Mouse (Mus musculus) liver, embryonic 12.5 days (tissue): Measurements from ENCODE around the gene Gm10024. TPM values are rescaled to one million over a fixed set of nuclear protein-coding genes. Genes with fewer than 3 reads are reported as not detected.
"Not testable (repeated sequence)": the region's sequence is repeated elsewhere in the genome, so short reads cannot be mapped to it uniquely, and the experiment has no call there.

Experiments used
- ATAC-seq: fragments of 200-750 bp; cut with Nextera tagmentation; 2 replicates; pipeline ENCODE4 v1.8.0; 2017; ENCODE audit warnings: moderate number of reproducible peaks, mild to moderate bottlenecking, moderate library complexity
- H3K27ac ChIP-seq: fragments of 300-500 bp; sonication (generic); 2 replicates; pipeline ENCODE4 v1.5.1; 2016; ENCODE audit warnings: mild to moderate bottlenecking
- H3K27me3 ChIP-seq: fragments of 300-500 bp; sonication (generic); replicated peaks from 2 replicates; pipeline ENCODE4 v1.6.1; 2016; ENCODE audit warnings: mild to moderate bottlenecking, moderate library complexity
- H3K36me3 ChIP-seq: fragments of 300-500 bp; sonication (generic); 2 replicates; pipeline ENCODE4 v1.6.1; 2016; ENCODE audit warnings: mild to moderate bottlenecking, moderate library complexity
- H3K4me1 ChIP-seq: fragments of 300-500 bp; sonication (generic); 2 replicates; pipeline ENCODE4 v1.6.1; 2016
- H3K4me2 ChIP-seq: fragments of 300-500 bp; sonication (generic); 2 replicates; pipeline ENCODE4 v1.6.1; 2016; ENCODE audit warnings: mild to moderate bottlenecking, moderate library complexity
- H3K4me3 ChIP-seq: fragments of 300-500 bp; sonication (generic); 2 replicates; pipeline ENCODE4 v1.5.1; 2016; ENCODE audit warnings: mild to moderate bottlenecking, moderate library complexity
- H3K9ac ChIP-seq: fragments of 300-500 bp; sonication (generic); 2 replicates; pipeline ENCODE4 v1.6.1; 2016; ENCODE audit warnings: mild to moderate bottlenecking, moderate library complexity
- H3K9me3 ChIP-seq: fragments of 300-500 bp; sonication (generic); replicated peaks from 2 replicates; pipeline ENCODE4 v1.6.1; 2016; ENCODE audit warnings: mild to moderate bottlenecking, moderate library complexity
- WGBS: fragments of 180-500 bp; shearing (Covaris S2); methylation state at CpG from one replicate; pipeline ENCODE4 v1.1.7; 2016; ENCODE audit not compliant: insufficient replicate concordance; 5-methylcytosine and 5-hydroxymethylcytosine counted together
- polyA plus RNA-seq: library from polyadenylated mRNA; unstranded; fragments of >200 nt; fragmentation: Nextera tagmentation; extraction: Ambion mirVana; gene quantifications from 2 replicates; pipeline ENCODE4 v1.2.1, GENCODE M21; 2016

Gene Gm10024
- not detected in 2 replicates for polyA plus RNA-seq

DNA sequence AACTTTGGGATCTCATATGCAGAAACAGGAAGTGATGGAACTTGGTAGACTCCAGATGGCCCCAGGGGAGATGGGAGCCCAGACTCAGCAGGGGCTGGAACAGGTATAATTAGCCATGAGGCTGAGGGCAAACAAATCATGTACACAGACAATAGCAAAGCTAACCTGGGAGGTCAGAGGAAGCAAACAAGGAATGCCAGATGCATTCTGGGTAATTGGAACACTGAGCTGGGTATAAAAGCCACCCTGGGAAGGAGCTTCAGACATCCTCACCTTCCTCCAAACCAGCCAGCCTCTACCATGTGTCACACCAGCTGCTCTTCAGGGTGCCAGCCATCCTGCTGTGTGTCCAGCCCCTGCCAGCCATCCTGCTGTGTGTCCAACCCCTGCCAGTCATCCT lies at the start of gene Gm10024:
Gene Gm10024 (plus strand): TSS at position 301 of the 400 bp plus-strand sequence.
- not testable (repeated sequence) for H3K4me2 ChIP-seq, H3K9me3 ChIP-seq, H3K9ac ChIP-seq, H3K27me3 ChIP-seq, H3K4me3 ChIP-seq, H3K27ac ChIP-seq, H3K4me1 ChIP-seq, H3K36me3 ChIP-seq, ATAC-seq

DNA sequence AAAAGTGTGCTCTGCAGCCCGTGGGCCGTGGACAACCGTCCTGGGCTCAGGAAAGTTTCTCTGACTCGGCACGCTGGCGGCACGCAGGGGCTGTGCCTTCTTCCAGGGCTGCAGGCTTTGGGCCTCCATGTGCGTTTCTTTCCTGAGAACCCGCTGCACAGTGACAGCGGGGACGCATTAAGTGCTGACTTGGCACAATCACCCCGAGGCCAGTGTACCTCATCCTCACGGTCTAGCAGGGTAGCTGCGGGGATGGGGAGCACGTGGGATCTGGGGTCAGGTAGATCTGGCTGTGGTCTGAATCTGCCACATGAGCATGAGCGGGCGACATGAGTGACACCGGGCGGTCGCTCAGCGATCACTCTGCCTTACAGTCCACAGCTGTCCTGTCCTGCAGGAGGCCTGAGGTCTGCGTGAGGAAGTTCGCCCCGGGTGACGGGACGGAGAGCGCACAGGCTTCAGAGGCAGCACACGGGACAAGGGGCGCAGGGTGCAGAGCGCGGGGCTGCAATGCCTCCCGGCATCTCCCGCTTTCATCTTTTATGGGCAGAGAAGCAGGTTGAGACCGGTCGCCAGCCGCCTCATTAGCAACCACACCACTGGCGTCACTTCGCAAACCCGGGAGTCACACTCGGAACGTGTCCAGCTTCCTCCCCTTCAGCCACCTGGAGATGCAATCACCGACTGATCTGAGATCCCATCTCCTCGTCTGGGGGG lies 47.1 kb upstream of the Gm10024 start:
- no peaks in the 10 kb centered on the region for H3K36me3 ChIP-seq
- no peak overlapping the region for H3K4me3 ChIP-seq
- 36% methylated on average over 43 of the region's 43 CpGs for WGBS
- peaks cover 49% of the 10 kb centered on the region for H3K27me3 ChIP-seq
- no peak overlapping the region for H3K27ac ChIP-seq
- no peak for ATAC-seq
- H3K9ac ChIP-seq = no peak overlapping the region
- H3K4me2 ChIP-seq = no peak overlapping the region
- no peaks in the 10 kb centered on the region for H3K9me3 ChIP-seq
- H3K4me1 ChIP-seq = no peaks in the 10 kb centered on the region

DNA sequence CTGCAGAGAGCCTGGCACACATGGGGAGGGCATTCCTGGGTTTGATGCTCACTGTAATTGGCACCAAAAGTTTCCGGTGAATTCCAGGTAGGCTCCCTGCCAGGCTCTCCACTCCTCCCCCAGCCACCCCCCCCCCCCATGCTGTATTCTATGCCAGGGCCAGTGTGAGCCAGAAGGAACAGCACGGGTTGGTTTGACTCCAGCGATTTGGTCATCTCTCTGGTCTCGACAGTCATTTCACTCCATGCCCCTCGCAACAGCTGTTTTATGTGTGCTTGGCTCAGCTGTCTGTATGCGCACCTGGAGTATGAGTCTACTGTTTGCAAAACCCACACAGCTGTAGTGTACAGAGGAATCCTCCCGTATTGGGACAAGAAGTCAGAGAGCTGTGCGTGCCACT lies 44.9 kb upstream of the Gm10024 start:
- no peaks in the 10 kb centered on the region for H3K9me3 ChIP-seq
- H3K9ac ChIP-seq = no peak overlapping the region
- peaks cover 14% of the 10 kb centered on the region for H3K4me1 ChIP-seq
- no peaks in the 10 kb centered on the region for H3K36me3 ChIP-seq
- peaks cover 49% of the 10 kb centered on the region for H3K27me3 ChIP-seq
- WGBS = 75% methylated on average over 8 of the region's 8 CpGs
- H3K4me2 ChIP-seq = no peak overlapping the region
- H3K27ac ChIP-seq = no peak overlapping the region
- H3K4me3 ChIP-seq = no peak overlapping the region
- ATAC-seq = no peak

DNA sequence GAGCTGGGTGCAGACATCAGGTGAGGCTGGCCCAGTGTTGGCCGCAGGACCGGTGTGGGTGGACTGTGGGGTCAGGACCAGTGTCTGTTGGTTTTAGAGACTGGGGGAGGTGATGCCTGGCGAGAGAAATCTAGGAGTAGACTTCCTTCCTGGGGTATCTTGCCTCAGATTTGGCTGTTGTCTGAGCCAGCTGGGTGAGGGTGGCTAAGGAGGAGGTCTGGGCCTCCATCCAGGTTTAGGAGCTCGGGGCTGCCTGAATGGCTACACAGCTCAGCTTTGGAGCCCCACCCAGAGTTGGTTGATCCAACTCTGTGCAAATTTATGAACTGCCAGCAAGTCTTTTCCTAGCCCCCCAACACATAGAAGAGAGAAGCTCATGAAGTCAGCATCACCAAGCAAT lies 43.9 kb upstream of the Gm10024 start:
- Histone ChIP-seq H3K4me3 (no peak overlapping the region), H3K4me2 (no peak overlapping the region), H3K9me3 (no peaks in the 10 kb centered on the region), H3K36me3 (no peaks in the 10 kb centered on the region), H3K4me1 (peaks cover 23% of the 10 kb centered on the region), H3K27me3 (peaks cover 48% of the 10 kb centered on the region), H3K9ac (no peak overlapping the region), H3K27ac (no peak overlapping the region)
- WGBS = 75% methylated on average over 4 of the region's 4 CpGs
- ATAC-seq = no peak

DNA sequence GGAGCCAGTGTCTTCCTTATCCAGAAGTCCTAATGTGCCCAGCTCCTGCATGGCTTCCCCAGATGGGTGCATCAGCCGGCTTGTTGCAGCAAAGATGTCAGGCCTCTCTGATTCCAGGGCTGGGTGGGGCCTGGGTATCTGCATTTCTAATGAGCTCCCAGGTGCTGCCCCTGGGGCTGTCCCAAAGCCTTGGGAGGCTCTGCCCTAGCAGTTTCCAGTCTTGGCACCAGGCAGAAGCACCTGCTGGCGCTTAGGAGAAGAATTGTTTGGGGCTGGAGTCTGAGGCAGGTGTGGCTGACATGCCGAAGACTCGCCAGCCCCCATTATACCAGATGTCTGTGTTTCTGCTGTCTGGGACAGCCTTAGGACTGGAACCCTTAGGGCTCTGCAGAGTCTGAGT lies 40.5 kb upstream of the Gm10024 start:
- H3K9me3 ChIP-seq = no peaks in the 10 kb centered on the region
- no peak overlapping the region for H3K9ac ChIP-seq
- peaks cover 40% of the 10 kb centered on the region for H3K27me3 ChIP-seq
- no peaks in the 10 kb centered on the region for H3K36me3 ChIP-seq
- no peak; the same call in 1 of the 2 replicates for ATAC-seq
- peaks cover 25% of the 10 kb centered on the region for H3K4me1 ChIP-seq
- peak overlapping the region; percentile 74 for H3K27ac ChIP-seq
- WGBS = 67% methylated on average over 4 of the region's 4 CpGs
- no peak overlapping the region for H3K4me2 ChIP-seq
- no peak overlapping the region for H3K4me3 ChIP-seq

DNA sequence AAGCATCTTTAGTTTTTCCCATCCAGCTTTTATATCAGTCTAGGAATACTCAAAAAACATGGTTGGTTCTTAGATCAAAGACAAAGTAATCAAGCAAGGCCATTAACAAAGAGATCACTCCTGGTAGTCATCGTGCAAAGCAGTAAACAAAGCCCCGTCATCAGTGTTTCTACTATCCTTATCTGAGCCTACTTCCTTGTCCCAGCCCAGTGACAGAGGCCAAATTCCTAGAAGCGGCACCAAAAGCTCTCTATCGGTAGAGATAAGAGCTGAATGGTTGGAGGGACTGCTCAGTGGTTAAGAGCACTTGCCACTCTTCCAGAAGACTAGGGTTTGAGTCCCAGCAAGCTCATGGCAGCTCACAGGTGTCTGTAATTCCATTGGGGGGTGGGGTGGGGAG lies 39.7 kb upstream of the Gm10024 start:
- Histone ChIP-seq H3K4me2 (peak overlapping the region; percentile 42), H3K4me1 (peaks cover 25% of the 10 kb centered on the region), H3K36me3 (no peaks in the 10 kb centered on the region), H3K9ac (no peak overlapping the region), H3K27me3 (peaks cover 41% of the 10 kb centered on the region), H3K4me3 (no peak overlapping the region), H3K9me3 (no peaks in the 10 kb centered on the region), H3K27ac (peak overlapping the region; percentile 74)
- 5% methylated on average over 4 of the region's 4 CpGs for WGBS
- ATAC-seq = peak; percentile 89

DNA sequence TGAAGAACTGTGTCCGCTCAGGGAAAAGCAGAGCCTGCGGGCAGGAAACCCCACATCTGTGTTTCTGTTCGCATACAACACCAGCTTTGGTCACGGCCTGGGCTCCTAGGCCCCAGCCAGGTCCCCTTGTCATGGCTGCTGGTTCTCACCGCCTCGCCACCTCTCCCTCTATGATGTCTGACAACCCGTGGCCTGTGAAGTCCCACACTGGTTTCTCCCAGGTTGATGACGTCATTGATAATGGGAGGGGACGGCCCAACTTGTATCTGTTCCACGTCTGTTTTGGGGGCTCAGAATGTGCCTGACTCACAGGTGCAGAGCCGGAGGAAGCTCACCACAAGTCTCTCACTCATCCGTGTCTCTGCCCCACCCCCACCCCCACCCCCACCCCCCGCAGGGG lies 37.5 kb upstream of the Gm10024 start:
- Histone ChIP-seq H3K36me3 (no peaks in the 10 kb centered on the region), H3K4me1 (peaks cover 30% of the 10 kb centered on the region), H3K4me3 (no peak overlapping the region), H3K4me2 (no peak overlapping the region), H3K9ac (no peak overlapping the region), H3K27me3 (peaks cover 53% of the 10 kb centered on the region), H3K9me3 (no peaks in the 10 kb centered on the region), H3K27ac (no peak overlapping the region)
- WGBS = 51% methylated on average over 13 of the region's 13 CpGs
- no peak for ATAC-seq

DNA sequence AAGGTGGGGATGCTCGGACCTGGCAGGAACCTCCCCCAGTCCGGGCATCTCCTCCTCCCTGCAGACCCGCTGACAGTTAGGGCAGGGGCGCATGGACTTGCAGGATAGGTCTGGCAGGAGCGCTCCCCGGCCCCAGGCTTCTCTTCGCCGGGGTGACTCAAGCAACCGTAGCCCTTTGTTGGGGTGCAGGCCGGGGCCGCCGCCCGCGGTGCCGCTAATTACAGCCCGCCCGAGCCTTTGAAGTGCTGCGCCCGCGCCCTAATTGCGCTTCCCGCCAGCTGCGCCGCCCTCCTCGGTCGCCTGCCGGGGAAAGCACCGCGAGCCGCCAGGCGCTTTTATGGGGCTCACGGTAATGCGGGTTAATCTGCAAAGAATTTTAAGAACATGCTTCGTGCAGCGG lies 33.7 kb upstream of the Gm10024 start:
- H3K4me2 ChIP-seq = peak overlapping the region; percentile 43
- ATAC-seq = no peak
- H3K27ac ChIP-seq = no peak overlapping the region
- peaks cover 7% of the 10 kb centered on the region; the same call in 1 of the 2 replicates for H3K4me1 ChIP-seq
- no peak overlapping the region for H3K9ac ChIP-seq
- peak overlapping the region; percentile 15; the same call in 1 of the 2 replicates for H3K4me3 ChIP-seq
- WGBS = 5% methylated on average over 35 of the region's 35 CpGs
- no peaks in the 10 kb centered on the region for H3K36me3 ChIP-seq
- peaks cover 81% of the 10 kb centered on the region for H3K27me3 ChIP-seq
- no peaks in the 10 kb centered on the region for H3K9me3 ChIP-seq

DNA sequence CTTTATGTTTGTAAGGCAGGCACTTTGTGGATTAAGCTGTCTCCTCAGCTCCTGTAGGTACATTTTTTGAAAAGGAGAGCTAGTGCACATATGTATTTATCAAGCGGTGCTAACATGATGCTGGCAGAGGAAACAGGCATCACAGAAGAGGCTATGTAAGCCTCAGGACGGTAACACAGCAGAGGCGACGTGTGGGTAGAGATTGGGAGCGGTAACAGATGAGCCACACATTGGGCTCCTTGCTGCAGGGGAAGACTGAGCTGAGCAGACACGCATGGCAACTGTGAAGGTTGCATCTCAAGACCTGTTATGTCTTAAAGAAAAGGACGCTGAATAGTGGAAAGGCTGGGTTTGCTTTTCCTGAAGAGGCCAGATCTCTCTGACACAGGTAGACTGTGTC lies 28.3 kb upstream of the Gm10024 start:
- Histone ChIP-seq H3K9ac (no peak overlapping the region), H3K4me1 (peaks cover under 1% of the 10 kb centered on the region; the same call in 1 of the 2 replicates), H3K9me3 (no peaks in the 10 kb centered on the region), H3K27ac (no peak overlapping the region), H3K4me3 (no peak overlapping the region), H3K4me2 (no peak overlapping the region), H3K27me3 (peaks cover 90% of the 10 kb centered on the region), H3K36me3 (no peaks in the 10 kb centered on the region)
- 50% methylated on average over 7 of the region's 7 CpGs for WGBS
- ATAC-seq = no peak

DNA sequence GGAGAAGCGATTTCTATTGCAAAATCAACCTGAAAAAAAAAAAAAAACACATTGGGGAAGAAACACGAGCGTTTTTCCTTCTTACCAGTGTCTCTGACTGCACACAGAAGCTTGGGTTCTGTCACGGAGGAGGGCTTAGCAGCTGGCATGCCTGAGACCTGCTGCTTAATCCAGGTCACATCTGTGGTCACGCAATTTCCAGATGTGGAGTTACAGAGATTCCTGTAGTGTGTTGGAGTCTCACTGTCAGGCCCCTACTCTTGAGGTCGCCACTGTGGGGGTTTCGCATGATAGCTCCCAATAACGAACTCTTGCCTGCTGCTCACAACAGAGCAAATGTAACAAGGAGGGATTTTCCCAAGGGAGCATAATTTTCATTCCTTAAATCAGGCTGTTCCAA lies 27.1 kb upstream of the Gm10024 start:
- Histone ChIP-seq H3K4me3 (no peak overlapping the region), H3K9me3 (no peaks in the 10 kb centered on the region), H3K9ac (no peak overlapping the region), H3K27me3 (peaks cover 90% of the 10 kb centered on the region), H3K36me3 (no peaks in the 10 kb centered on the region), H3K4me1 (no peaks in the 10 kb centered on the region), H3K4me2 (no peak overlapping the region), H3K27ac (no peak overlapping the region)
- WGBS = 37% methylated on average over 8 of the region's 8 CpGs
- ATAC-seq = no peak

DNA sequence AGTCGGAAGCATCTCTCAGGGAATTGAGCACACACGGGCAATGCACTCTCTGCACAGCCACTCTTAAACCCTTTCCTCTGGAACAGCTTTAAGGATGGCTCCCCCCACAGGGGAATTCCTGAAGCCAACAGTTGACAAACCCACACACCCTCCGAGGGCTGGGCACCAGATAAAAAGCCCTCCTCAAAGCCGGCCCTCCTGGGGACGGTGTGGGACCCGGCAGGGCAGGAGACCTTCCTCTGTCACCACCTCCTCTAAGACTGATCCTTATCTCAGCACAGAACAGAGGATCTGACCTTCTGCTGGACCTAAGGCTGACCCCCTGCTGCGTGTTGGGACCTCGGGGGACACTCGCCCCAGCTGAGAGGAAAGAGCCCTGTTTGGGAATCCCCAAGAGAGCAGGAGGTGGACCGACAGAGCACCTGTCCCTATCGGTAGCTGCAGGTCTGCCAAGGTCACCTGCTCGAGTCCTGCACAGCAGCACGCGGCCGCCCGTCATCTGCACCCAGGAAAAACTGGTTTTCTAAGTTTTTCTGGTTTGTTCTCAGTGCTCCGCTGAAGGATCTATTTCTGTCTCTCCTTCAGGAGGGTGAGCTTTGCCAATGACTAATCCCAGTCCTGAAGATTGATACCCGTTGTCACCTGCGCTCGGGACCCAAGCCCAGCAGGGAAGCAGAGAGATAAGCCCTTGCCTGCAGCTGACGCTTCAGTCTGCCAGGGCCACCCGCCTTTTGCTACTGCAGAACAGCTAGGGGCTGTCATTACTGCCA lies 25.2 kb upstream of the Gm10024 start, which contains the start of gene Tspear:
Gene Tspear (plus strand): TSS at position 675 of the 770 bp plus-strand sequence.
- Histone ChIP-seq H3K4me3 (no peak within 1 kb of the TSS), H3K4me2 (no peak within 1 kb of the TSS), H3K9ac (no peak within 1 kb of the TSS), H3K36me3 (no peaks in the 10 kb centered on the region), H3K27ac (no peak within 1 kb of the TSS), H3K9me3 (no peaks in the 10 kb centered on the region), H3K27me3 (peaks cover 89% of the 10 kb centered on the region), H3K4me1 (no peaks in the 10 kb centered on the region)
- ATAC-seq = no peak
- WGBS = 5% methylated on average over 22 of the region's 22 CpGs

DNA sequence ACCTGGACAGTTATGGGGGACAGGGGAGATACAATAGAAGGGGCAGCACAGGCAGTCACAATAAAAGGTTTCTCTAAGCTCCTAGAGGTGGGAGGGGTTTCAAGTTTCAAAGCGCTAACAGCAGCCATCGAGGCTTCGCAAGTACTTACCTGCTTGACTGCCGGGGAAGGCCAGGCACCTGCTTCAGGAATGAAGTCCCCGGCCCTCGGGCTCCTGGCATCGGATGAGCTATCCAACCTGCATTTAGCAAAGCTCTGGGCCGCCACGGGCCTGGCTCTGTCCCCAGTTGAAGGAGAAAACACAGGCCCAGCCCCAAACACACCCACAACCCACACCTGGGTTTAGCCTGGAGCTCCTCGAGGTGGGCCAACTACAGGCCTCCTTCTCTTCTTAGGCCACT lies 24.2 kb upstream of the Gm10024 start:
- H3K4me2 ChIP-seq = no peak overlapping the region
- no peaks in the 10 kb centered on the region for H3K9me3 ChIP-seq
- H3K9ac ChIP-seq = no peak overlapping the region
- no peak for ATAC-seq
- WGBS = 21% methylated on average over 10 of the region's 10 CpGs
- H3K36me3 ChIP-seq = no peaks in the 10 kb centered on the region
- no peaks in the 10 kb centered on the region for H3K4me1 ChIP-seq
- H3K4me3 ChIP-seq = no peak overlapping the region
- H3K27ac ChIP-seq = no peak overlapping the region
- H3K27me3 ChIP-seq = peaks cover 91% of the 10 kb centered on the region
